Mouse (Mus musculus) megakaryocyte, embryonic 14.5 days (primary cell): ENCODE measurements at regions not wholly inside any gene's neighbourhood (a gene's known extent, or its start where the extent isn't known, plus 50 kb on each side); places are given as distances from the start of the nearest gene placed in this dataset.

ENCODE experiments used
- FLI1 ChIP-seq: IDR thresholded peaks from 2 replicates; pipeline ENCODE4 v1.6.1; 2012; ENCODE audit warnings: low read length, inconsistent platforms, mixed read lengths
- GATA1 ChIP-seq: IDR thresholded peaks from 3 replicates; pipeline ENCODE4 v1.6.1; 2012; ENCODE audit warnings: mixed read lengths, low read length, inconsistent platforms, borderline replicate concordance

DNA sequence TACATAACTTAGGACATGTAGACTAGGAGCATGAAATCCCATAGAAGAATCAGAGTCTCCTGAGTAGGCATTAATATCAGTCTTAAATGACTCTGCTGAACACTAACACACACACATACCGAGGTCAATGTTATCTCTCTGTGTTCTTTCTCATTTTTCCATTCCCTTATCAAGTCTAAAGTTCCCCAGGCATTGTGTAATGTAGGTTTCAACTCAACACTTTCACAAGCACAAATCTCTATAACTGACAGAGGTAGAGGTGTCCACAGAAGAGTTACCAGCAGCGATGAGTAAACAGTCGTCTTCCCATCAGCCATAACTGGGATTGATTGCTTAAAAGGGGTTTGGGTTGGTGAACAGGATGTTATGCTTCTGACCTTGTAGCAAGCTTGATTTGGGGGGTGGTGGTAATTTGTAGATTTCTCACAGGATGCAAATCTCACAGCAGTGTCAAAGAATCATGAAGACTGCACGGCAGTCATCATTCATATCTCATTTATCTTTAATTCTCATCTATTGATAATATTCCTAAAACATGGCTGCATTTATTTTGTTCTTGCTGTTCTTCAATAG is 187.4 kb upstream of the Rasa1 start:
- TF ChIP-seq FLI1 (no peak), GATA1 (no peak)
